22 mouse cellular contexts compared by ENCODE assay signal in genomic region chr17:13923418-13923817, GRCm38 (mm10). TPM values are rescaled to one million over a fixed set of nuclear protein-coding genes. Genes with fewer than 3 reads are reported as not detected.
DNase-seq lines count a peak whose midpoint lies in the region; ATAC-seq and TF ChIP-seq lines count a peak whose summit lies in the region.
"Had no signal": no experiment of that assay in that cellular context is flagged by ENCODE, and none has a peak within 500 bp of the region (broad histone marks: within the 10 kb centered on the region; RNA-seq: fewer than 3 reads in every experiment).

No protein-coding gene starts in this region.

- H3K9me3 ChIP-seq in kidney, embryonic 16.5 days (ENCODE audit: low read length): no peaks in the 10 kb centered on the region
- H3K9me3 ChIP-seq in hindbrain, postnatal 0 days (ENCODE audit: low read length): no peaks in the 10 kb centered on the region
- H3K9me3 ChIP-seq: limb, embryonic 10.5 days; liver, embryonic 15.5 days; neural tube, embryonic 13.5 days had no signal

- ATAC-seq in kidney, embryonic 16.5 days (ENCODE audit: low FRiP score, low TSS enrichment): peak; percentile 33; the same call in 1 of the 2 replicates
- peak; percentile 71 for ATAC-seq in hindbrain, postnatal 0 days

- WGBS in kidney, embryonic 16.5 days: 48% methylated on average over 2 of the region's 2 CpGs
- WGBS in hindbrain, postnatal 0 days: 52% methylated on average over 2 of the region's 2 CpGs

- peaks cover 9% of the 10 kb centered on the region; the same call in 1 of the 2 replicates for H3K4me1 ChIP-seq in kidney, embryonic 16.5 days (ENCODE audit: insufficient read depth, low read length)
- H3K4me1 ChIP-seq in hindbrain, postnatal 0 days (ENCODE audit: insufficient read depth, low read length): no peaks in the 10 kb centered on the region
- H3K4me1 ChIP-seq: liver, embryonic 15.5 days; neural tube, embryonic 13.5 days had no signal

- H3K27me3 ChIP-seq in kidney, embryonic 16.5 days (ENCODE audit: insufficient read depth, low read length): no peaks in the 10 kb centered on the region
- no peaks in the 10 kb centered on the region for H3K27me3 ChIP-seq in hindbrain, postnatal 0 days (ENCODE audit: insufficient read depth, low read length)
- H3K27me3 ChIP-seq: liver, embryonic 15.5 days; neural tube, embryonic 13.5 days had no signal

- no peak overlapping the region for H3K9ac ChIP-seq in kidney, embryonic 16.5 days (replicated peaks; ENCODE audit: low read length)
- H3K9ac ChIP-seq in hindbrain, postnatal 0 days (replicated peaks; ENCODE audit: low read length): no peak overlapping the region
- H3K9ac ChIP-seq: liver, embryonic 15.5 days; neural tube, embryonic 13.5 days had no signal

- peak; percentile 53 to 63 for DNase-seq in cerebellum, postnatal 10 days
- no peak for DNase-seq in cerebellum, adult 11 months
- no peak for DNase-seq in kidney, adult 18-20 months
- peak; percentile 49 for DNase-seq in 3T3-L1 (ENCODE audit: low read depth, low spot score)
- peak; percentile 69 for DNase-seq in hindbrain, postnatal 0 days (ENCODE audit: low spot score)
- DNase-seq in layer of hippocampus, postnatal 10 days (ENCODE audit: low spot score in 2 of 2): no peak
- DNase-seq in right cerebral cortex, postnatal 4 days: no peak
- DNase-seq: kidney, adult 2 months; layer of hippocampus, adult 9-11 months; right cerebral cortex, postnatal 25 days; thymus, postnatal 4 days had no signal

- H3K4me2 ChIP-seq in kidney, embryonic 16.5 days (replicated peaks; ENCODE audit: low read depth, low read length): no peak overlapping the region
- H3K4me2 ChIP-seq in hindbrain, postnatal 0 days (ENCODE audit: low read depth, low read length): no peak overlapping the region
- H3K4me2 ChIP-seq: liver, embryonic 15.5 days; midbrain, embryonic 11.5 days; neural tube, embryonic 13.5 days had no signal

- H3K36me3 ChIP-seq in kidney, embryonic 16.5 days (ENCODE audit: insufficient read depth, low read length): no peaks in the 10 kb centered on the region
- no peaks in the 10 kb centered on the region for H3K36me3 ChIP-seq in hindbrain, postnatal 0 days (ENCODE audit: insufficient read depth, low read length)
- H3K36me3 ChIP-seq: limb, embryonic 10.5 days; liver, embryonic 15.5 days; neural tube, embryonic 13.5 days had no signal

- TF ChIP-seq CTCF in hindbrain, postnatal 0 days (IDR thresholded peaks at IDR 0.05; ENCODE audit: low read depth): no peak

- no peak overlapping the region for H3K27ac ChIP-seq in kidney, embryonic 16.5 days (ENCODE audit: low read length)
- H3K27ac ChIP-seq in hindbrain, postnatal 0 days: no peak overlapping the region
- H3K27ac ChIP-seq: limb, embryonic 10.5 days; liver, embryonic 15.5 days; neural tube, embryonic 13.5 days had no signal

- no peak overlapping the region for H3K4me3 ChIP-seq in kidney, embryonic 16.5 days (ENCODE audit: low read length)
- no peak overlapping the region for H3K4me3 ChIP-seq in hindbrain, postnatal 0 days (ENCODE audit: low read length)
- H3K4me3 ChIP-seq: erythroblast, embryonic 14.5 days; limb, embryonic 10.5 days; liver, embryonic 15.5 days; neural tube, embryonic 13.5 days had no signal

RNA-seq across cellular contexts. Expression of gene Gm7168, which starts 24.8 kb away (rescaled TPM):
- polyA plus RNA-seq in kidney, embryonic 16.5 days (2015; fragmentation: Nextera tagmentation; extraction: Ambion mirVana): not detected in 2 replicates
- not detected in 2 replicates for total RNA-seq in hindbrain, postnatal 0 days (2014; rRNA removed)
- polyA plus RNA-seq in hindbrain, postnatal 0 days (2015; fragmentation: Nextera tagmentation; extraction: Ambion mirVana): not detected in 2 replicates
- total RNA-seq in layer of hippocampus, postnatal 10 days (2021): not detected
- total RNA-seq: common myeloid progenitor, adult 5-6 weeks; MEL had no signal
- polyA plus RNA-seq: C2C12; erythroblast, embryonic 14.5 days; heart, postnatal 0 days; kidney, adult 2 months; limb, embryonic 10.5 days; liver, embryonic 15.5 days; midbrain, embryonic 11.5 days; neural tube, embryonic 13.5 days; stomach, embryonic 14.5 days had no signal

Comparison
In these comparisons a context has a peak if more than half of its experiments do, and no peak if none do; other contexts are left out.
1. DNase-seq: peak in cerebellum, postnatal 10 days (2 of 2), 3T3-L1 (single experiment) and hindbrain, postnatal 0 days (single experiment); none in cerebellum, adult 11 months (single experiment), kidney, adult 18-20 months (single experiment), layer of hippocampus, postnatal 10 days (0 of 2) and right cerebral cortex, postnatal 4 days (single experiment).